Mouse (Mus musculus): Measurements from ENCODE around the gene Krt14. TPM values are rescaled to one million over a fixed set of nuclear protein-coding genes. Genes with fewer than 3 reads are reported as not detected.
"Not testable (repeated sequence)": the region's sequence is repeated elsewhere in the genome, so short reads cannot be mapped to it uniquely, and the experiment has no call there.

The Krt14 gene
- 1.5 and 1.9 TPM in 2 replicates for polyA plus RNA-seq (2014; fragmentation: Nextera tagmentation; extraction: Ambion mirVana)

DNA sequence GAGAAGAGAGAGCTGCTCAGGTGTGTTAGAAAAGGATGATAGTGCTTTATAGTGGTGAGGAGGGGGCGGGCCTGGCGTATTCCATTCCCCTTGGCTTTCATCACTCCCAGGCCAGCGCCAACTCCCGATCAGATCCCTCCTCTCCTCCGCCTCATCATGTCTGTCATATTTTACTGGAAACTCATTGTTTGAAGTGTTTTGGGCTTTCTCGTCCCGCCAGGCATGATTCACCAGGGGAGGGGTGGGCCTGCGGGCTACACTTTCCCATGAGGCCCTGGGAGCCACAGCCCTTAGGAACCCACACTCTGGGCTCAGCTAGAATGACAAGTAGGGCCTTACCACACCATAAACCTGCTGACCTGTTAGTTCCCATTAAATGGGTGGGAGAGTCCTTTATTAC is at the start of gene Krt14:
TSS of gene Krt14 (minus strand) at position 51 of the 400 bp plus-strand sequence.
- Histone ChIP-seq H3K4me1 (ENCODE audit: control insufficient read depth in 2 of 2, insufficient read depth in 2 of 2, low read length in 2 of 2) (no peaks in the 10 kb centered on the region), H3K36me3 (ENCODE audit: control insufficient read depth, insufficient read depth, low read length) (no peaks in the 10 kb centered on the region), H3K9ac (ENCODE audit: low read length) (no peak within 1 kb of the TSS), H3K4me2 (ENCODE audit: low read length) (no peak within 1 kb of the TSS), H3K27ac (replicated peaks in 1 of 2; ENCODE audit: control insufficient read depth in 1 of 2, insufficient read depth in 1 of 2, low read depth in 2 of 2, low read length in 2 of 2) (no peak within 1 kb of the TSS), H3K27me3 (ENCODE audit: control insufficient read depth, insufficient read depth, low read length) (no peaks in the 10 kb centered on the region), H3K9me3 (ENCODE audit: control insufficient read depth, low read length) (no peaks in the 10 kb centered on the region), H3K4me3 (ENCODE audit: control insufficient read depth in 1 of 2, insufficient read depth in 1 of 2, low read depth in 1 of 2, low read length in 2 of 2) (no peak within 1 kb of the TSS)
- ATAC-seq (ENCODE audit: insufficient number of reproducible peaks, insufficient read depth, low FRiP score, low read depth), result no peak
- 74% methylated on average over 8 of the region's 8 CpGs for WGBS

DNA sequence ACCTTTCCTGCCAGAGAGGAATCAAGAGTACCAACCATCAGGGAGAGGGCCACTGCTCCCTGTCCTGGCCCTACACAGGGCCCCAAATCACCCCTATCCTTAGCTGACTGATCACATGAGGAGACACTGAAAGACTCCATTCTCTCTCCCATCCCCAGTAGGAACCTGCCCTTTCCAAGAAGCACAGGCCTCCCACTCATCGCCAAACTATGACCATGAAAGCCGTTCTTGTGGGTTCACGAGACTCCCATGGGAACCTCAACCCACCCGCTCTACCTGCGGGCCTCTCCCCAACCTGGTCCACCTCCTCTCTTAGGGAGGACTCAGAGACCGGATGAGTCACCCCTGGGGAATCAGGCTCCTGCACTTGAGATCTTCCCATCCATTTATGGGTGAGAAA is 48.2 kb upstream of the Krt14 start:
- 89% methylated on average over 6 of the region's 6 CpGs for WGBS
- H3K27me3 ChIP-seq (ENCODE audit: control insufficient read depth, insufficient read depth, low read length), result no peaks in the 10 kb centered on the region
- no peak overlapping the region for H3K4me3 ChIP-seq (ENCODE audit: control insufficient read depth in 1 of 2, insufficient read depth in 1 of 2, low read depth in 1 of 2, low read length in 2 of 2)
- H3K27ac ChIP-seq (replicated peaks in 1 of 2; ENCODE audit: control insufficient read depth in 1 of 2, insufficient read depth in 1 of 2, low read depth in 2 of 2, low read length in 2 of 2), result no peak overlapping the region
- no peak overlapping the region for H3K9ac ChIP-seq (ENCODE audit: low read length)
- H3K4me1 ChIP-seq (ENCODE audit: control insufficient read depth in 2 of 2, insufficient read depth in 2 of 2, low read length in 2 of 2), result no peaks in the 10 kb centered on the region
- H3K4me2 ChIP-seq (ENCODE audit: low read length), result no peak overlapping the region
- no peaks in the 10 kb centered on the region for H3K9me3 ChIP-seq (ENCODE audit: control insufficient read depth, low read length)
- H3K36me3 ChIP-seq (ENCODE audit: control insufficient read depth, insufficient read depth, low read length), result no peaks in the 10 kb centered on the region
- no peak for ATAC-seq (ENCODE audit: insufficient number of reproducible peaks, insufficient read depth, low FRiP score, low read depth)

DNA sequence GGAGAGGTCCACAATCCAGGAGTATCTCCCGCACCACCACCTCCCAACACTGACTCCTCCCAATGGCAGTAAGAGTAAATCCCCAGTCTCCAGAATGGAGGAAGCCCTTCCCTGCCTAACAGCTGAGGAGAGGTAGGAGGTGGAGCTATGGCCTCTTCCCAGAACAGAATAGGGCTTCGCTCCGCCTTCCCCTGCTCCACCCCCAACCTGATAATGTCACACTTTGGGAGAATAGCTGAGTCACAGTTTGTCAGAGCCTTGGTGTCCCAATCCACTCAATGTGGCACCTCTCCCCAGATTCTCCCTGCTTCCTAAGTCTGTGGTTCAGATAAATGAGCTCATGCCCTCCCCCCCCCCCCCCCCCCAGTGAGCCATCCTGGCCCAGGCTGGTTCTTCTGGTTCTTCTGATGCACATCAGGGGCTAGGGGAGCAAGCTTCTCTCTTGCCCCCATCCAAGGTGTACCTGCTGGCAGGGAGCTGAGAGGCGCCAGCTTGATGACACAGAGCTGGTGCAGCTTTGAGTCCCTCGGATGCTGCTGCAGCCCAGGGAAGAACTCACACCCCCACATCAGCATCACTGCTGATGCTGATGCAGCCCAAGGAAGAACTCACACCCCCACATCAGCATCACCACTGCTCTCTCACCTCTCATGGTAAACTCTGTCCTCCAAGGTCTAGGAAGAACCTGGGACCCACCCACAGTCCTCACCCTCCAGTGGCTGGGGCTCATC is 47.2 kb upstream of the Krt14 start:
- H3K9me3 ChIP-seq (ENCODE audit: control insufficient read depth, low read length), result no peaks in the 10 kb centered on the region
- H3K9ac ChIP-seq (ENCODE audit: low read length), result no peak overlapping the region
- no peaks in the 10 kb centered on the region for H3K36me3 ChIP-seq (ENCODE audit: control insufficient read depth, insufficient read depth, low read length)
- H3K4me1 ChIP-seq (ENCODE audit: control insufficient read depth in 2 of 2, insufficient read depth in 2 of 2, low read length in 2 of 2), result no peaks in the 10 kb centered on the region
- ATAC-seq (ENCODE audit: insufficient number of reproducible peaks, insufficient read depth, low FRiP score, low read depth), result no peak
- WGBS, result 50% methylated on average over 5 of the region's 5 CpGs
- no peak overlapping the region for H3K4me3 ChIP-seq (ENCODE audit: control insufficient read depth in 1 of 2, insufficient read depth in 1 of 2, low read depth in 1 of 2, low read length in 2 of 2)
- no peak overlapping the region for H3K27ac ChIP-seq (replicated peaks in 1 of 2; ENCODE audit: control insufficient read depth in 1 of 2, insufficient read depth in 1 of 2, low read depth in 2 of 2, low read length in 2 of 2)
- no peaks in the 10 kb centered on the region for H3K27me3 ChIP-seq (ENCODE audit: control insufficient read depth, insufficient read depth, low read length)
- H3K4me2 ChIP-seq (ENCODE audit: low read length), result no peak overlapping the region

DNA sequence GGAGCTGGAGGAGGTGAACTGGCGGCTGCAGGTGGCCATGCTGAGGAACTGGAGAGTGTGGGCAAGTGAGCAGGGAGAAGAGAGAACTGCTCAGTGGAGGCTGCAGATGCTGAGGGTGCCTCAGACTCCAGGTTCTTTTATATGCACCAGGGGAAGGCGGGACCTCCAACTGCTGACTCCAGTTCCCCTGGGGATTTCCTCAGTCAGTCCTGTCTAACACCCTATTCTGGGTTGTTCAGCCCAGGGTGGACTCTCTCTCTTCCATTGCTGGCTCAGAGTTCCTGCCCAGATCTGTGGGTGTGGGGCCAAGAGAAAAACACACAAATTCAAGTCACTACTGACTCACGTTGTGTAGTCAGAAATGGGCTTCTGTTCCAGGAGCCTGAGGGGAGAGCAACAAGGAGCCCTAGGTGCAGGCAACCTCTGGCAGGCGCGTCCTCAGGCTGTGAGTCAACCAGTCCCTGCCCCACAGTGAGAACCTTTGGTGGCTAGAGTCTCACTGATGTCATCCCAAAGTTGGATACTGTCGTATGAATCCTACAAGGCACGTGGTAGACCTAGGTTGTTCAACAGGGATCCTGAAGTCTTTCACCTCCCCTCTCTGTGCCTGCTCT is 41.6 kb upstream of the Krt14 start, which contains the start of gene Krt16:
TSS of gene Krt16 (minus strand) at position 51 of the 614 bp plus-strand sequence.
- Histone ChIP-seq H3K4me2 (ENCODE audit: low read length) (no peak within 1 kb of the TSS), H3K9me3 (ENCODE audit: control insufficient read depth, low read length) (no peaks in the 10 kb centered on the region), H3K4me3 (ENCODE audit: control insufficient read depth in 1 of 2, insufficient read depth in 1 of 2, low read depth in 1 of 2, low read length in 2 of 2) (no peak within 1 kb of the TSS), H3K27me3 (ENCODE audit: control insufficient read depth, insufficient read depth, low read length) (no peaks in the 10 kb centered on the region), H3K27ac (replicated peaks in 1 of 2; ENCODE audit: control insufficient read depth in 1 of 2, insufficient read depth in 1 of 2, low read depth in 2 of 2, low read length in 2 of 2) (no peak within 1 kb of the TSS), H3K9ac (ENCODE audit: low read length) (no peak within 1 kb of the TSS), H3K4me1 (ENCODE audit: control insufficient read depth in 2 of 2, insufficient read depth in 2 of 2, low read length in 2 of 2) (no peaks in the 10 kb centered on the region), H3K36me3 (ENCODE audit: control insufficient read depth, insufficient read depth, low read length) (no peaks in the 10 kb centered on the region)
- no peak for ATAC-seq (ENCODE audit: insufficient number of reproducible peaks, insufficient read depth, low FRiP score, low read depth)
- 70% methylated on average over 7 of the region's 7 CpGs for WGBS

DNA sequence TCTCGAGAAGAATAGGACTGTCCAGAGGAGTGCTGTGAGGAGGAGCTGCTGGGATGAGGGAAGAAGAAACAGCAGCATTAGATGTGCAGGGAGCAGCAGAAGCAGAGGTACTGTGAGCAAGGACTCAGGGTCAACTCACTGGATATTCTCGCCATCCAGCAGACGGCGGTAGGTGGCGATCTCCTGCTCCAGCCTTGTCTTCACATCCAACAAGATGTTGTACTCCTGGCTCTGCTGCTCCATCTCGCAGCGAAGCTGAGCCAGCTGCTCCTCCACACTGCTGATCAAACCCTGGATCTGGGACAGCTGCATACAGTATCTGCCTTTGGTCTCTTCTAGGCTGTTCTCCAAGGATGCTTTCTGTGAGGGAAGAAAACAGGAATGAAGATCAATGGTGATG is 39.1 kb upstream of the Krt14 start:
- not testable (repeated sequence) for H3K9me3 ChIP-seq (ENCODE audit: control insufficient read depth, low read length); H3K27ac ChIP-seq (replicated peaks in 1 of 2; ENCODE audit: control insufficient read depth in 1 of 2, insufficient read depth in 1 of 2, low read depth in 2 of 2, low read length in 2 of 2); H3K36me3 ChIP-seq (ENCODE audit: control insufficient read depth, insufficient read depth, low read length); H3K27me3 ChIP-seq (ENCODE audit: control insufficient read depth, insufficient read depth, low read length); H3K4me2 ChIP-seq (ENCODE audit: low read length); ATAC-seq (ENCODE audit: insufficient number of reproducible peaks, insufficient read depth, low FRiP score, low read depth); H3K4me1 ChIP-seq (ENCODE audit: control insufficient read depth in 2 of 2, insufficient read depth in 2 of 2, low read length in 2 of 2); H3K4me3 ChIP-seq (ENCODE audit: control insufficient read depth in 1 of 2, insufficient read depth in 1 of 2, low read depth in 1 of 2, low read length in 2 of 2); H3K9ac ChIP-seq (ENCODE audit: low read length)
- 59% methylated on average over 7 of the region's 7 CpGs for WGBS

DNA sequence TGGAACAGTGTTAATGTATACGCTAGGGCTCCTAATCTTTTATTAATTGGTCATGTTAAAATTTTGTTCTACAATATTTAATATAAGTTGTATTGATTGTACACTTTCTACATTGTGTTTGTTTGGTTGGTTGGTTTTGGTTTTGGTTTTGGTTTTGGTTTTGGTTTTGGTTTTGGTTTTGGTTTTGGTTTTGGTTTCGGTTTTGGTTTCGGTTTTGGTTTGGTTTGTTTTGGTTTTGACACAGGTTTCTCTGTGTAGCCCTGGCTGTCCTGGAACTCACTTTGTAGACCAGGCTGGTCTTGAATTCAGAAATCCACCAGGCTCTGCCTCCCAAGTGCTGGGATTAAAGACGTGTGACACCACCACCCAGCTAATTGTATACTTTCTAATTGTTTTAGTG is 32.9 kb upstream of the Krt14 start:
- not testable (repeated sequence) for H3K9ac ChIP-seq (ENCODE audit: low read length); H3K36me3 ChIP-seq (ENCODE audit: control insufficient read depth, insufficient read depth, low read length); H3K27me3 ChIP-seq (ENCODE audit: control insufficient read depth, insufficient read depth, low read length); ATAC-seq (ENCODE audit: insufficient number of reproducible peaks, insufficient read depth, low FRiP score, low read depth); H3K4me2 ChIP-seq (ENCODE audit: low read length); H3K4me1 ChIP-seq (ENCODE audit: control insufficient read depth in 2 of 2, insufficient read depth in 2 of 2, low read length in 2 of 2); H3K27ac ChIP-seq (replicated peaks in 1 of 2; ENCODE audit: control insufficient read depth in 1 of 2, insufficient read depth in 1 of 2, low read depth in 2 of 2, low read length in 2 of 2); H3K4me3 ChIP-seq (ENCODE audit: control insufficient read depth in 1 of 2, insufficient read depth in 1 of 2, low read depth in 1 of 2, low read length in 2 of 2)
- 87% methylated on average over 4 of the region's 4 CpGs for WGBS
- peaks cover 13% of the 10 kb centered on the region for H3K9me3 ChIP-seq (ENCODE audit: control insufficient read depth, low read length)

DNA sequence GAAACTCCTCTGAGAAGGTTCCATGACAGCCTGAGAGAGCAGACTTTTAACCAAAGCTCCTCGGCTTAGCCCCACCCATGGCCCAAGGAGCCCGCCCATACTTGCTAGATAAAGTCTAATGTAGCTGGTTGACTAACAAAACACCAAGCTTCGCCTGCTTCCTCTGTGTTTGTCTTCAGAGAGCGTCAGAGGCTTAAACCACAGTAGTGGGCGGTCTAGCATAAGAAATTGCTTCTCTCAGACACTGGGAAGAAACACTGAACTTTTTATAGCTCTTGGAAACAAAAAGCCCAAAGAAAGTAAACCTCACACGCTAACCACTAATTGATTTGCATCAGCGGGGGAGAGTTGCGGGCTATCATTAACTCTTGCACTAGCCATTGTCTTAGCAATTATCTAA is 14.4 kb upstream of the Krt14 start:
- H3K4me1 ChIP-seq (ENCODE audit: control insufficient read depth in 2 of 2, insufficient read depth in 2 of 2, low read length in 2 of 2), result no peaks in the 10 kb centered on the region
- no peaks in the 10 kb centered on the region for H3K36me3 ChIP-seq (ENCODE audit: control insufficient read depth, insufficient read depth, low read length)
- no peak overlapping the region for H3K27ac ChIP-seq (replicated peaks in 1 of 2; ENCODE audit: control insufficient read depth in 1 of 2, insufficient read depth in 1 of 2, low read depth in 2 of 2, low read length in 2 of 2)
- 63% methylated on average over 8 of the region's 8 CpGs for WGBS
- no peak overlapping the region for H3K9ac ChIP-seq (ENCODE audit: low read length)
- no peak for ATAC-seq (ENCODE audit: insufficient number of reproducible peaks, insufficient read depth, low FRiP score, low read depth)
- peaks cover 7% of the 10 kb centered on the region for H3K9me3 ChIP-seq (ENCODE audit: control insufficient read depth, low read length)
- no peak overlapping the region for H3K4me3 ChIP-seq (ENCODE audit: control insufficient read depth in 1 of 2, insufficient read depth in 1 of 2, low read depth in 1 of 2, low read length in 2 of 2)
- no peak overlapping the region for H3K4me2 ChIP-seq (ENCODE audit: low read length)
- H3K27me3 ChIP-seq (ENCODE audit: control insufficient read depth, insufficient read depth, low read length), result no peaks in the 10 kb centered on the region

All from heart, embryonic 14.5 days (tissue).